Mouse (Mus musculus): Measurements from ENCODE around the gene Olfr513.

The Olfr513 gene

DNA sequence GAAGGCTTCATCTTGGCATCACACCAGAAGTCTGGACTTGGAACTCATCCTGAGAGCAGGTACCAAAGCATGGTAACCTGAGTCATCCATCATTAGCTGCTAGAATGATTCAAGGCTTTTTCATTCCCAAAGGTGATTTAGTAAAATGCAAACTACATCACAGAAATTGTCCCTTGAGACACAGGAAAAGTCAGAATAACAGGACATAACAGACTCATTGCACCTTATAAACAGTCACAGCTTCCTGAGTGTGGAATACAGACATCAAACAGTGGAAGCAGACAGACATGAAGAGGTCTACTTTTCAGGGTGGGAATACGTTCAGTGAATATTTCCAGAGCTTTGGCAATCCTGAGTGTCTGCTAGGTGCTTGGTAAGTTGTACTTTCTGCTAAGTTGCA, at the start of gene Olfr513:
Gene Olfr513 (plus strand): TSS at position 301 of the 400 bp plus-strand sequence.
- DNase-seq (ENCODE audit: low spot score in 2 of 2): no peak

DNA sequence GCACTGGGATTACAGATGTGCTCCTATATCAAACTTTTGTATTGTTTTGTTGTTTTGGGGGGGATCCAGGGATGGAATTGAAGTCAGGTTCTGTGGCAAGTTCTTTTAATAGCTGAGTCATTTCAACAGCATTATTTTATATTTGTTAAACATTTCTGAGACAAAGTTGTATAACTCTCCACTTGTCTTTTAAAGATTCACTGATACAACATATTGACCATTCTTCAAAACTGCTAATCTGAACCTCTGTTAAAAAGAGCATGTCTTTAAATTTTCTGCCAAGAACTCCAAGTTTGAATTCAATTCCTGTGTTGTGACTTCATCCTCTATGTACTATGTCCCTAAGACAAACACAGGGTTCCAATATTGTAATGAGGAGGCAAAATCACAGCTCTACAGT, 37.8 kb upstream of the Olfr513 start, which contains the start of gene Olfr512:
Gene Olfr512 (plus strand): TSS at position 301 of the 400 bp plus-strand sequence.
- no peak for DNase-seq (ENCODE audit: low spot score in 2 of 2)

DNA sequence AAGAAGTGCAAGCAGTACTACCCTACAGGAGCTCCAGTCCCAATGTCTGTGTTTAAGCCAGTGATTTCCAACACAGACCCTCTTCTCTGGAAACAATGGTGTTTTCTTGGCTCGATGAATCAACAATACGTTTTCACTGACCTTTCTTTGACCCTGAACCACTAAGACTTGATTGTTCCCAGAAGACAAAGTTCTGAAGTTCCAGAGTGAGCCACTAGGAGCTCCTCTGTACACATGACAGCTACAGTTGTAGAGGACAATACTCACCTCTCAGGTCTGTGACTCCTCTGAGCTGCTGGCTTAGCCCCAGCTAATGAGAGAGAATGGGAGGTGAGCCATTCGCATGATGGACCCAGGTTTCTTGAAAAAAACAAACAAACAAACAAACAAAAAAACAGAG, 9.6 kb downstream of the Olfr513 start:
- DNase-seq (ENCODE audit: low spot score in 2 of 2): no peak

DNA sequence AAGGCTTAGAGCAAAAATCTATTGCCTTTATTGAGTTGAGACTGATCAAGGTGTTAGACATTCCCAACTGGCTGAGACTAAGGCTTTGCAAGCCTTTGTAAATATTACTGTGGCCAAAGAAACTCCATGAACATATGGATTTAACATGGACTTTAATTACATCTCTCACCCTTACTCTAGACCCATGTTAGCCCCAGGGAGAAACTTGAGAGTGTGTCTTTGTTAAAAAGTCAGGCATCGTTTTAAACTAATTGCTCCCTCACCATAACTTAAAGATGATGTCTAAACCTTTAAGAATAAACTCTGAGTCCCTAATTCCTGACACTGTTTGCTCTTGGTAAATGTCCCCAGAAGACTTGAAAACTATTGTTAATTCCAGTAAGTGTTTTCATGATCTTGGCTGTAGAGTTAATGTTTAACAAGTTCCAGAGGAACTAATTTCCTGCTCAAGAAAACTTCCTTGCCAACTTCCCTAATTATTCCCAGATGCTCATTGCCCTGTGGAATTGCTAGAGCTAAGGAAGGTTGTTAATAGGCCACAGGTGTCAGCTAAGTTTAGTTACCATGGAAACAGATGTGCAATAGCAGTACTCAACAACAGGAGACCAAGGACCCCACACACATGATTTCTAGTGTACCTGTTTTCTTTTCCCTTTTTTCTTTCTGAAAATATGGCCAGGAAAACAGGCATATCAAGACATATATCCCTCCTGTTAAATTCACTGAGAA, 46.6 kb downstream of the Olfr513 start:
- DNase-seq (ENCODE audit: low spot score in 2 of 2): no peak

Data from frontal cortex, postnatal 10 days (tissue).